In genomic region chr16:84832736-84833135, GRCm38 (mm10) we compare ENCODE assay signal across 9 mouse cellular contexts. TPM values are rescaled to one million over a fixed set of nuclear protein-coding genes. Genes with fewer than 3 reads are reported as not detected.
DNase-seq lines count a peak whose midpoint lies in the region; ATAC-seq lines count a peak whose summit lies in the region.
"Had no signal": no experiment of that assay in that cellular context is flagged by ENCODE, and none has a peak within 500 bp of the region (broad histone marks: within the 10 kb centered on the region; RNA-seq: fewer than 3 reads in every experiment).

No protein-coding gene starts in this region.

- 93% methylated on average over 5 of the region's 5 CpGs for WGBS in heart, embryonic 14.5 days
- WGBS in liver, embryonic 11.5 days, result 94% methylated on average over 5 of the region's 5 CpGs
- WGBS in liver, embryonic 12.5 days (ENCODE audit: insufficient replicate concordance), result 91% methylated on average over 5 of the region's 5 CpGs

- H3K4me1 ChIP-seq in heart, embryonic 14.5 days (ENCODE audit: control insufficient read depth in 2 of 2, insufficient read depth in 2 of 2, low read length in 2 of 2), result peaks cover 4 to 29% of the 10 kb centered on the region in 2 experiments; a peak in 3 of 4 replicates
- H3K4me1 ChIP-seq in liver, embryonic 11.5 days (replicated peaks; ENCODE audit: control insufficient read depth, insufficient read depth, low read length), result peaks cover 7% of the 10 kb centered on the region
- peaks cover 42% of the 10 kb centered on the region for H3K4me1 ChIP-seq in liver, embryonic 12.5 days

- no peak overlapping the region for H3K9ac ChIP-seq in heart, embryonic 14.5 days (ENCODE audit: low read length)
- no peak overlapping the region for H3K9ac ChIP-seq in liver, embryonic 11.5 days (ENCODE audit: low read depth, low read length)
- H3K9ac ChIP-seq in liver, embryonic 12.5 days, result no peak overlapping the region

- intact Hi-C loops in heart, postnatal 36 days (cut with DNase I), result no loop called here

- H3K27me3 ChIP-seq in heart, embryonic 14.5 days (ENCODE audit: control insufficient read depth, insufficient read depth, low read length), result no peaks in the 10 kb centered on the region
- H3K27me3 ChIP-seq in liver, embryonic 11.5 days (replicated peaks; ENCODE audit: control insufficient read depth, insufficient read depth, low read length), result no peaks in the 10 kb centered on the region
- H3K27me3 ChIP-seq in liver, embryonic 12.5 days (replicated peaks), result no peaks in the 10 kb centered on the region

- no peaks in the 10 kb centered on the region for H3K9me3 ChIP-seq in heart, embryonic 14.5 days (ENCODE audit: control insufficient read depth, low read length)
- H3K9me3 ChIP-seq in liver, embryonic 11.5 days (ENCODE audit: control insufficient read depth, low read length), result no peaks in the 10 kb centered on the region
- no peaks in the 10 kb centered on the region for H3K9me3 ChIP-seq in liver, embryonic 12.5 days (replicated peaks)

- no peak overlapping the region for H3K4me3 ChIP-seq in heart, embryonic 14.5 days (ENCODE audit: control insufficient read depth in 1 of 2, insufficient read depth in 1 of 2, low read depth in 1 of 2, low read length in 2 of 2)
- H3K4me3 ChIP-seq in liver, embryonic 11.5 days (ENCODE audit: low read depth, low read length), result 0 out of 2 replicates have a peak overlapping the region, but pooled peaks have one; percentile 92
- no peak overlapping the region; the same call in 1 of the 2 replicates for H3K4me3 ChIP-seq in liver, embryonic 12.5 days

- no peak for DNase-seq in heart, postnatal 36 days
- no peak for DNase-seq in liver, embryonic 11.5 days (ENCODE audit: low spot score)
- peak; percentile 75 for DNase-seq in cerebellum, adult 8-10 months
- DNase-seq in Muller cell, postnatal 12 days (ENCODE audit: inconsistent ontology term), result no peak
- DNase-seq: lung, postnatal 10 days; thymus, postnatal 14 days had no signal

- H3K4me2 ChIP-seq in heart, embryonic 14.5 days (ENCODE audit: low read length), result peak overlapping the region; percentile 75
- no peak overlapping the region; the same call in 1 of the 2 replicates for H3K4me2 ChIP-seq in liver, embryonic 11.5 days
- no peak overlapping the region for H3K4me2 ChIP-seq in liver, embryonic 12.5 days

- H3K36me3 ChIP-seq in heart, embryonic 14.5 days (ENCODE audit: control insufficient read depth, insufficient read depth, low read length), result peaks cover 50% of the 10 kb centered on the region
- H3K36me3 ChIP-seq in liver, embryonic 11.5 days (ENCODE audit: control insufficient read depth, insufficient read depth, low read length), result peaks cover 26% of the 10 kb centered on the region
- H3K36me3 ChIP-seq in liver, embryonic 12.5 days, result peaks cover 60% of the 10 kb centered on the region

- no peak overlapping the region for H3K27ac ChIP-seq in heart, embryonic 14.5 days (replicated peaks in 1 of 2; ENCODE audit: control insufficient read depth in 1 of 2, insufficient read depth in 1 of 2, low read depth in 2 of 2, low read length in 2 of 2)
- no peak overlapping the region for H3K27ac ChIP-seq in liver, embryonic 11.5 days (ENCODE audit: low read depth, low read length)
- H3K27ac ChIP-seq in liver, embryonic 12.5 days, result no peak overlapping the region

- no peak for ATAC-seq in heart, embryonic 14.5 days (ENCODE audit: insufficient number of reproducible peaks, insufficient read depth, low FRiP score, low read depth)
- ATAC-seq in liver, embryonic 11.5 days (replicated peaks; ENCODE audit: low FRiP score), result no peak
- no peak for ATAC-seq in liver, embryonic 12.5 days
- ATAC-seq in activated CD4-positive, CD25-positive, alpha-beta regulatory T cell, adult 4 months, result no peak

RNA-seq across cellular contexts. Expression of gene Gabpa, which starts 2.0 kb away (rescaled TPM):
- polyA plus RNA-seq in heart, embryonic 14.5 days (2014; fragmentation: Nextera tagmentation; extraction: Ambion mirVana), result 37.2 and 38.6 TPM in 2 replicates
- 10 to 100 TPM; 37.0 to 47.7 TPM for total RNA-seq in heart, postnatal 36 days (2021)
- polyA plus RNA-seq in liver, embryonic 11.5 days (2014; fragmentation: Nextera tagmentation; extraction: Ambion mirVana), result 37.5 and 40.9 TPM in 2 replicates
- 26.0 and 26.2 TPM in 2 replicates for polyA plus RNA-seq in liver, embryonic 12.5 days (2016; fragmentation: Nextera tagmentation; extraction: Ambion mirVana)
- polyA plus RNA-seq in activated CD4-positive, CD25-positive, alpha-beta regulatory T cell, adult 4 months (2017; shearing (Covaris generic)), result 10 to 100 TPM; 20.9 to 25.0 TPM

RNA-seq across cellular contexts. Expression of gene Atp5j, which starts 2.7 kb away (rescaled TPM):
- 1,923 and 2,054 TPM in 2 replicates for polyA plus RNA-seq in heart, embryonic 14.5 days (2014; fragmentation: Nextera tagmentation; extraction: Ambion mirVana)
- total RNA-seq in heart, postnatal 36 days (2021), result 1,000 to 10,000 TPM; 1,830 to 1,915 TPM
- 814 and 841 TPM in 2 replicates for polyA plus RNA-seq in liver, embryonic 11.5 days (2014; fragmentation: Nextera tagmentation; extraction: Ambion mirVana)
- polyA plus RNA-seq in liver, embryonic 12.5 days (2016; fragmentation: Nextera tagmentation; extraction: Ambion mirVana), result 548 and 558 TPM in 2 replicates
- polyA plus RNA-seq in activated CD4-positive, CD25-positive, alpha-beta regulatory T cell, adult 4 months (2017; shearing (Covaris generic)), result 100 to 1,000 TPM; 545 to 584 TPM

RNA-seq across cellular contexts. Expression of gene Jam2, which starts 58.8 kb away (rescaled TPM):
- polyA plus RNA-seq in heart, embryonic 14.5 days (2014; fragmentation: Nextera tagmentation; extraction: Ambion mirVana), result 10.3 and 10.8 TPM in 2 replicates
- total RNA-seq in heart, postnatal 36 days (2021), result 10 to 100 TPM; 73.3 to 74.4 TPM
- polyA plus RNA-seq in liver, embryonic 11.5 days (2014; fragmentation: Nextera tagmentation; extraction: Ambion mirVana), result 1.4 and 1.7 TPM in 2 replicates
- 0.92 and 1.1 TPM in 2 replicates for polyA plus RNA-seq in liver, embryonic 12.5 days (2016; fragmentation: Nextera tagmentation; extraction: Ambion mirVana)
- polyA plus RNA-seq in activated CD4-positive, CD25-positive, alpha-beta regulatory T cell, adult 4 months (2017; shearing (Covaris generic)), result not detected
